Mouse (Mus musculus) liver, embryonic 13.5 days (tissue): ENCODE measurements around the gene Dnaic1. TPM values are rescaled to one million over a fixed set of nuclear protein-coding genes. Genes with fewer than 3 reads are reported as not detected.
A peak's percentile ranks its signal among the peaks of the same experiment; 100 is the strongest.

Source experiments
- ATAC-seq: fragments of 200-750 bp; cut with Nextera tagmentation; 2 replicates; pipeline ENCODE4 v1.8.0; 2017; ENCODE audit warnings: low read depth, mild to moderate bottlenecking, moderate number of reproducible peaks, moderate library complexity
- DNase-seq: peaks from one replicate; pipeline ENCODE4 v3.0.0; 2022
- H3K27ac ChIP-seq: fragments of 300-500 bp; sonication (generic); 2 replicates; pipeline ENCODE4 v1.5.1; 2015; ENCODE audit warnings: moderate library complexity, mild to moderate bottlenecking, inconsistent platforms
- H3K27me3 ChIP-seq: fragments of 300-500 bp; sonication (generic); 2 replicates; pipeline ENCODE4 v1.6.1; 2015; ENCODE audit warnings: mild to moderate bottlenecking, inconsistent platforms
- H3K36me3 ChIP-seq: fragments of 300-500 bp; sonication (generic); 2 replicates; pipeline ENCODE4 v1.6.1; 2015; ENCODE audit warnings: mild to moderate bottlenecking, inconsistent platforms
- H3K4me1 ChIP-seq: fragments of 300-500 bp; sonication (generic); replicated peaks from 2 replicates; pipeline ENCODE4 v1.6.1; 2015; ENCODE audit warnings: inconsistent platforms
- H3K4me2 ChIP-seq: fragments of 300-500 bp; sonication (generic); 2 replicates; pipeline ENCODE4 v1.6.1; 2015; ENCODE audit warnings: inconsistent platforms, mild to moderate bottlenecking, moderate library complexity
- H3K4me3 ChIP-seq: fragments of 300-500 bp; sonication (generic); replicated peaks from 2 replicates; pipeline ENCODE4 v1.5.1; 2015; ENCODE audit warnings: mild to moderate bottlenecking, inconsistent platforms
- H3K9ac ChIP-seq: fragments of 300-500 bp; sonication (generic); 2 replicates; pipeline ENCODE4 v1.6.1; 2015; ENCODE audit warnings: mild to moderate bottlenecking, inconsistent platforms
- H3K9me3 ChIP-seq: fragments of 300-500 bp; sonication (generic); replicated peaks from 2 replicates; pipeline ENCODE4 v1.6.1; 2016; ENCODE audit warnings: inconsistent platforms
- WGBS: fragments of 180-500 bp; shearing (Covaris S2); methylation state at CpG from one replicate; pipeline ENCODE4 v1.1.7; 2015; ENCODE audit not compliant: insufficient replicate concordance; 5-methylcytosine and 5-hydroxymethylcytosine counted together
- polyA plus RNA-seq: library from polyadenylated mRNA; unstranded; fragments of >200 nt; fragmentation: Nextera tagmentation; extraction: Ambion mirVana; gene quantifications from 2 replicates; pipeline ENCODE4 v1.2.1, GENCODE M21; 2015

Dnaic1 gene
- polyA plus RNA-seq, 1 experiment from 2014 or later, result 1.4 TPM

- no peak overlapping the region for H3K4me2 ChIP-seq
- 56% methylated on average over 9 of the region's 9 CpGs for WGBS
- no peak for ATAC-seq
- H3K4me1 ChIP-seq, result no peaks in the 10 kb centered on the region
- no peak for DNase-seq
- no peaks in the 10 kb centered on the region for H3K36me3 ChIP-seq
- H3K9me3 ChIP-seq, result no peaks in the 10 kb centered on the region
- H3K9ac ChIP-seq, result no peak overlapping the region
- no peak overlapping the region for H3K4me3 ChIP-seq
- no peaks in the 10 kb centered on the region; the same call in 1 of the 2 replicates for H3K27me3 ChIP-seq
- no peak overlapping the region for H3K27ac ChIP-seq
Observed at GRCm38 (mm10) chr4:41615661-41616599, 46.4 kb downstream of the Dnaic1 start.

- Histone ChIP-seq H3K4me1 (no peaks in the 10 kb centered on the region), H3K27ac (no peak overlapping the region)
- 45% methylated on average over 12 of the region's 12 CpGs for WGBS
Observed at GRCm38 (mm10) chr4:41618916-41619746, 49.6 kb downstream of the Dnaic1 start.

GRCm38 (mm10) chr4:41622071-41622470, 52.5 kb downstream of the Dnaic1 start:
- Histone ChIP-seq H3K4me2 (no peak overlapping the region), H3K9ac (no peak overlapping the region), H3K4me1 (no peaks in the 10 kb centered on the region), H3K36me3 (no peaks in the 10 kb centered on the region), H3K27ac (no peak overlapping the region), H3K27me3 (peaks cover 8% of the 10 kb centered on the region; the same call in 1 of the 2 replicates), H3K4me3 (no peak overlapping the region), H3K9me3 (no peaks in the 10 kb centered on the region)
- 77% methylated on average over 14 of the region's 14 CpGs for WGBS
- no peak for ATAC-seq
- DNase-seq, result no peak

More at GRCm38 (mm10) chr4:41618916-41619746, 49.6 kb downstream of the Dnaic1 start:
- Histone ChIP-seq H3K36me3 (no peaks in the 10 kb centered on the region), H3K9me3 (no peaks in the 10 kb centered on the region), H3K27me3 (no peaks in the 10 kb centered on the region; the same call in 1 of the 2 replicates), H3K9ac (no peak overlapping the region), H3K4me3 (no peak overlapping the region), H3K4me2 (no peak overlapping the region)
- ATAC-seq (no peak), DNase-seq (no peak)

GRCm38 (mm10) chr4:41628202-41628927, 58.8 kb downstream of the Dnaic1 start:
- Histone ChIP-seq H3K4me2 (no peak overlapping the region), H3K4me1 (peaks cover 34% of the 10 kb centered on the region), H3K9me3 (no peaks in the 10 kb centered on the region), H3K27ac (no peak overlapping the region), H3K27me3 (peaks cover 12% of the 10 kb centered on the region; the same call in 1 of the 2 replicates), H3K4me3 (no peak overlapping the region), H3K36me3 (no peaks in the 10 kb centered on the region), H3K9ac (no peak overlapping the region)
- ATAC-seq (no peak), DNase-seq (no peak)
- 11% methylated on average over 8 of the region's 8 CpGs for WGBS

GRCm38 (mm10) chr4:41630196-41630595, 60.6 kb downstream of the Dnaic1 start:
- WGBS, result 52% methylated on average over 6 of the region's 6 CpGs
- H3K36me3 ChIP-seq, result no peaks in the 10 kb centered on the region
- H3K27me3 ChIP-seq, result peaks cover 7% of the 10 kb centered on the region
- no peak overlapping the region for H3K27ac ChIP-seq
- ATAC-seq (peak; percentile 78), DNase-seq (no peak)
- H3K4me2 ChIP-seq, result 0 out of 2 replicates have a peak overlapping the region, but pooled peaks have one; percentile 6
- no peak overlapping the region for H3K4me3 ChIP-seq
- no peak overlapping the region for H3K9ac ChIP-seq
- H3K4me1 ChIP-seq, result peaks cover 34% of the 10 kb centered on the region
- H3K9me3 ChIP-seq, result no peaks in the 10 kb centered on the region

GRCm38 (mm10) chr4:41631390-41631789, 61.8 kb downstream of the Dnaic1 start:
- peaks cover 16% of the 10 kb centered on the region for H3K27me3 ChIP-seq
- H3K4me1 ChIP-seq, result peaks cover 34% of the 10 kb centered on the region
- H3K27ac ChIP-seq, result no peak overlapping the region
- no peaks in the 10 kb centered on the region for H3K36me3 ChIP-seq
- no peak for DNase-seq
- WGBS, result 6% methylated on average over 11 of the region's 11 CpGs
- no peaks in the 10 kb centered on the region for H3K9me3 ChIP-seq
- H3K4me2 ChIP-seq, result peak overlapping the region; percentile 26; the same call in 1 of the 2 replicates
- ATAC-seq, result no peak
- no peak overlapping the region for H3K9ac ChIP-seq
- no peak overlapping the region for H3K4me3 ChIP-seq

- Histone ChIP-seq H3K9me3 (no peaks in the 10 kb centered on the region), H3K36me3 (no peaks in the 10 kb centered on the region), H3K4me3 (no peak overlapping the region), H3K27ac (no peak overlapping the region), H3K4me2 (no peak overlapping the region), H3K4me1 (peaks cover 34% of the 10 kb centered on the region), H3K9ac (no peak overlapping the region), H3K27me3 (peaks cover 24% of the 10 kb centered on the region)
- WGBS, result 44% methylated on average over 9 of the region's 9 CpGs
- ATAC-seq (no peak), DNase-seq (no peak)
Observed at GRCm38 (mm10) chr4:41633001-41633400, 63.4 kb downstream of the Dnaic1 start.

GRCm38 (mm10) chr4:41634631-41635030, 65.1 kb downstream of the Dnaic1 start:
- Histone ChIP-seq H3K27ac (no peak overlapping the region), H3K27me3 (peaks cover 41% of the 10 kb centered on the region), H3K4me3 (no peak overlapping the region), H3K9me3 (no peaks in the 10 kb centered on the region), H3K4me2 (no peak overlapping the region), H3K36me3 (no peaks in the 10 kb centered on the region), H3K4me1 (peaks cover 26% of the 10 kb centered on the region), H3K9ac (no peak overlapping the region)
- DNase-seq, result no peak
- ATAC-seq, result no peak
- 80% methylated on average over 8 of the region's 8 CpGs for WGBS

GRCm38 (mm10) chr4:41635224-41635623, 65.6 kb downstream of the Dnaic1 start:
- no peak for DNase-seq
- H3K9me3 ChIP-seq, result no peaks in the 10 kb centered on the region
- no peak overlapping the region for H3K4me3 ChIP-seq
- no peak overlapping the region for H3K27ac ChIP-seq
- 48% methylated on average over 8 of the region's 8 CpGs for WGBS
- peaks cover 44% of the 10 kb centered on the region for H3K27me3 ChIP-seq
- no peak for ATAC-seq
- H3K9ac ChIP-seq, result no peak overlapping the region
- H3K4me1 ChIP-seq, result peaks cover 25% of the 10 kb centered on the region
- no peak overlapping the region for H3K4me2 ChIP-seq
- no peaks in the 10 kb centered on the region for H3K36me3 ChIP-seq

GRCm38 (mm10) chr4:41635906-41636305, 66.3 kb downstream of the Dnaic1 start:
- Histone ChIP-seq H3K27ac (no peak overlapping the region), H3K36me3 (no peaks in the 10 kb centered on the region), H3K9ac (no peak overlapping the region), H3K4me1 (peaks cover 29% of the 10 kb centered on the region), H3K4me2 (no peak overlapping the region), H3K27me3 (peaks cover 44% of the 10 kb centered on the region), H3K4me3 (no peak overlapping the region), H3K9me3 (no peaks in the 10 kb centered on the region)
- WGBS, result 43% methylated on average over 2 of the region's 2 CpGs
- ATAC-seq (no peak), DNase-seq (no peak)

- Histone ChIP-seq H3K9ac (no peak overlapping the region), H3K36me3 (no peaks in the 10 kb centered on the region), H3K27me3 (peaks cover 44% of the 10 kb centered on the region), H3K27ac (no peak overlapping the region), H3K9me3 (no peaks in the 10 kb centered on the region), H3K4me1 (peaks cover 24% of the 10 kb centered on the region), H3K4me3 (no peak overlapping the region), H3K4me2 (no peak overlapping the region)
- ATAC-seq (no peak), DNase-seq (no peak)
- WGBS, result 28% methylated on average over 7 of the region's 7 CpGs
Observed at GRCm38 (mm10) chr4:41636366-41636765, 66.8 kb downstream of the Dnaic1 start.
